Mouse (Mus musculus): Measurements from ENCODE around the gene Hspbap1.
A peak's percentile ranks its signal among the peaks of the same experiment; 100 is the strongest.

Gene Hspbap1

GRCm38 (mm10) chr16:35802163-35802562 lies 32.0 kb downstream of the Hspbap1 start:
- DNase-seq (ENCODE audit: low spot score): no peak

- DNase-seq (ENCODE audit: low spot score): no peak
Observed at GRCm38 (mm10) chr16:35803723-35804122, 33.5 kb downstream of the Hspbap1 start.

GRCm38 (mm10) chr16:35806973-35807662 lies 36.9 kb downstream of the Hspbap1 start:
- DNase-seq (ENCODE audit: low spot score): no peak

GRCm38 (mm10) chr16:35807663-35807992 lies 37.5 kb downstream of the Hspbap1 start:
- DNase-seq (ENCODE audit: low spot score): no peak

GRCm38 (mm10) chr16:35808838-35809237 lies 38.7 kb downstream of the Hspbap1 start:
- peak; percentile 46 for DNase-seq (ENCODE audit: low spot score)

- no peak for DNase-seq (ENCODE audit: low spot score)
Observed at GRCm38 (mm10) chr16:35813119-35813518, 42.9 kb downstream of the Hspbap1 start.

GRCm38 (mm10) chr16:35817255-35818089 lies 47.3 kb downstream of the Hspbap1 start:
- DNase-seq (ENCODE audit: low spot score): peak; percentile 73

GRCm38 (mm10) chr16:35829999-35830398 lies 59.8 kb downstream of the Hspbap1 start:
- DNase-seq (ENCODE audit: low spot score): no peak

GRCm38 (mm10) chr16:35832926-35833325 lies 62.8 kb downstream of the Hspbap1 start:
- no peak for DNase-seq (ENCODE audit: low spot score)

GRCm38 (mm10) chr16:35834653-35835052 lies 64.5 kb downstream of the Hspbap1 start:
- no peak for DNase-seq (ENCODE audit: low spot score)

GRCm38 (mm10) chr16:35839680-35840079 lies 69.5 kb downstream of the Hspbap1 start:
- DNase-seq (ENCODE audit: low spot score): peak; percentile 22

- no peak for DNase-seq (ENCODE audit: low spot score)
Observed at GRCm38 (mm10) chr16:35847138-35847537, 77.0 kb downstream of the Hspbap1 start.

GRCm38 (mm10) chr16:35855846-35856245 lies 85.7 kb downstream of the Hspbap1 start:
- no peak for DNase-seq (ENCODE audit: low spot score)

GRCm38 (mm10) chr16:35856766-35857165 lies 86.6 kb downstream of the Hspbap1 start:
- DNase-seq (ENCODE audit: low spot score): peak; percentile 27

- DNase-seq (ENCODE audit: low spot score): no peak
Observed at GRCm38 (mm10) chr16:35860236-35860635, 90.1 kb downstream of the Hspbap1 start.

- DNase-seq (ENCODE audit: low spot score): no peak
Observed at GRCm38 (mm10) chr16:35862057-35862456, 91.9 kb downstream of the Hspbap1 start.

- DNase-seq (ENCODE audit: low spot score): no peak
Observed at GRCm38 (mm10) chr16:35867726-35868125, 97.6 kb downstream of the Hspbap1 start.

GRCm38 (mm10) chr16:35869126-35869525 lies 99.0 kb downstream of the Hspbap1 start:
- no peak for DNase-seq (ENCODE audit: low spot score)

GRCm38 (mm10) chr16:35869656-35870055 lies 99.5 kb downstream of the Hspbap1 start:
- DNase-seq (ENCODE audit: low spot score): no peak

GRCm38 (mm10) chr16:35870581-35871047 lies 100.4 kb downstream of the Hspbap1 start:
- no peak for DNase-seq (ENCODE audit: low spot score)

- peak; percentile 51 for DNase-seq (ENCODE audit: low spot score)
Observed at GRCm38 (mm10) chr16:35871048-35871851, 101.1 kb downstream of the Hspbap1 start, which contains the start of gene Parp14. Gene Parp14 (minus strand): TSS chr16:35871544.

GRCm38 (mm10) chr16:35871898-35872297 lies 101.7 kb downstream of the Hspbap1 start:
- no peak for DNase-seq (ENCODE audit: low spot score)

Data from spleen, adult 12 weeks (tissue).